Mouse (Mus musculus) cerebellum, adult 2 months (tissue): ENCODE measurements around the gene Dhdh.

ENCODE experiments used
- CTCF ChIP-seq: fragments of 200-500 bp; IDR thresholded peaks from 2 replicates; pipeline ENCODE4 v1.5.1; 2011; ENCODE audit warnings: low read depth, mild to moderate bottlenecking, control low read depth, low read length, moderate library complexity, borderline replicate concordance; ENCODE audit not compliant: insufficient read depth
- POLR2A ChIP-seq: fragments of 200-500 bp; IDR thresholded peaks from 2 replicates; pipeline ENCODE4 v1.6.1; 2011; ENCODE audit warnings: low read length, control low read depth, borderline replicate concordance; ENCODE audit not compliant: insufficient read depth

DNA sequence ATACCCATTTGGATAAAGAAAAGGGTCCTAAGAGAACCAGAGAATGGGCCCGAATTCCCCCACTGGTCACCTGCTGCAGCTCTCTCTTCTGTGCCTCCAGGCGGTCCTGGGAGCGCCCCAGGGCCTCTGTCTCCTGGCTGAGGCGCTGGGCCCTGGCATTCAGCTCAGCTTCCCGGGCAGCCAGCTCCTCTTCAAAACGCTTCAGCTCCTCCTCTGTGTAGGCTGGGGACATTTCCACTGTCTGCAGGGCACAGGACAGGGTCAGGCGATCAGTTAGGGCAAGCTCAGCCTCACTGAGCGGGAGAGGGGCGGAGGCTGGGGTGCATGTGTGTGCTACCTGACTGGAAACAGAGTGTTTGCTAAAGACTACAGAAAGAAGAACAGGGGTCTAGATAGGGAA is 5.9 kb upstream of the Dhdh start:
- TF ChIP-seq CTCF (no peak), POLR2A (no peak)
